Mouse (Mus musculus) layer of hippocampus, postnatal 10 days (tissue): ENCODE results near the gene Vmn1r27. TPM values are rescaled to one million over a fixed set of nuclear protein-coding genes. Genes with fewer than 3 reads are reported as not detected.

Source experiments
- DNase-seq, 2 experiments: peaks; one replicate each; pipeline ENCODE4 v3.0.0; 2021; ENCODE audit warnings: low spot score in 2 of 2
- long read RNA-seq: library from polyadenylated mRNA; stranded (forward); transcript quantifications from one replicate; pipeline ENCODE4 v2.0.0, GENCODE M21; 2023
- total RNA-seq, 2 experiments: library from RNA; stranded (reverse); gene quantifications; 2 replicates each; pipeline ENCODE4 v1.2.3; 2021

The Vmn1r27 gene
- total RNA-seq, result not detected
- long read RNA-seq, result 0 reads

DNA sequence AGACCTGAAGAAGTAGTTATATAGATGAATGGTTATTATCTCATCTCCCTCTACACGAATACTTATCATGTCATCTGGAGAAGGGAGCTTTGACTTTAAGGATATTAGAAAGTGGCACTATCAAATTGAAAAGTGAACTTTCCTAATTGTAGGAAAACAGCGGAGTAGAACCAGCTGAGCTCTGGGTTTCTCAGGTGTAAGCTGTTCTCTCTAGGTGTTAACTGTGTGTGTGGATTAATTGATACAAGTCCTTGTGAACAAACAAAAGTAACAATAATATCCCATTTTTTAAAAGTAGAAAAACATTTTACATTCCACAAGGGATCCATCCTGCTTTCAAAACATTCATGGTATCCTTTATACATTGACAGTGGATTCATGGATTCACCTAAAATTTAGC is at the start of gene Vmn1r27:
TSS of gene Vmn1r27 (minus strand) at position 101 of the 400 bp plus-strand sequence.
- no peak for DNase-seq

DNA sequence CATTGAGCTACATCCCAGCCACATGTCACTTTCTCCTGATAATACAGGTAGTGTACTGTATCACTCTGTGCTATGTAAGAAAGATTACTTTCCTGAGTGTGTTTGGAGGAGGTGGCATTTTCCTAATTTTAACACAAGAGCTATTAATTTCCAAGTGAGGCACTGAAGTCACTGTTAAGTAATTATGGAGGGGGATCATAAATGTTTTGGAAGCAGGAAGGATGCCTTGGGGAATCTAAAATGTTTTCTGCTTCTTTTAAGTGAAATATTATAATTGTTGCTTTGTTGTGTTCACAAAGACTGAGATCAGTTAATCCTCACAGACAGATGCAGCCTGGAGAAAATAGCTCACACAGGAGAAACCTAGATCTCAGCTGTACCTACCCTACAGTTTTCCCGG is 43.1 kb upstream of the Vmn1r27 start, which contains the start of gene Vmn1r28:
TSS of gene Vmn1r28 (plus strand) at position 301 of the 400 bp plus-strand sequence.
- DNase-seq, result no peak

- no peak for DNase-seq
These were observed 2.5 kb downstream of the Vmn1r27 start for GRCm38 (mm10) chr6:58216119-58216518.

Other genes starting within 250 kb of the Vmn1r27 start
- gene Vmn1r25, start 238.0 kb downstream of the Vmn1r27 start, total RNA-seq, result not detected
- not detected for gene Vmn1r26, start 203.7 kb downstream of the Vmn1r27 start, total RNA-seq
- gene Vmn1r28, start 43.2 kb upstream of the Vmn1r27 start, total RNA-seq, result not detected
- gene Vmn1r29, start 82.7 kb upstream of the Vmn1r27 start, total RNA-seq, result not detected
- not detected for gene Vmn1r30, start 224.6 kb upstream of the Vmn1r27 start, total RNA-seq